Mouse (Mus musculus): ENCODE measurements around the gene Dars. TPM values are rescaled to one million over a fixed set of nuclear protein-coding genes. Genes with fewer than 3 reads are reported as not detected.

The Dars gene
- total RNA-seq, 2 experiments from 2014 or later = 72.5 to 73.8 TPM

DNA sequence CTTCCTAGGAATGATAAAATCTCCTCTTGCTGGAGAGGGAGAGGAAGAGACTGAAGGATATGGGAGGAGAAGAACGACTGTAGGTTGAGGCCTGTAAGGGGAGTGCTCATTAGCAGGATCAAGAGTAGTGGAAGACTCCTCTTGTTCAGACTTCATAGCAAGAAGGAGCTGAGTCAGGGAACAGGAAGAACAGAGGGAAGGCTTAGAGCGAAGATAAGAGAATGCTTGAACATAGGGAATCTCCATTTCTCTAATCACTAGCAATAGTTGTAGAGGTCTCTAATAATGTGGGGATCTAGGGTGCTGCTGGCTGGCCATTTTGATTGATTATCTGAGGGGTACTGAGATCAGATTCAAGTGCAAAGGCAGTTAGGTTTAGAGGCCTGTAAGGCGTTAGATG, 7.8 kb upstream of the Dars start:
- intact Hi-C loops (cut with DNase I) = no loop called here
- no peak for DNase-seq

DNA sequence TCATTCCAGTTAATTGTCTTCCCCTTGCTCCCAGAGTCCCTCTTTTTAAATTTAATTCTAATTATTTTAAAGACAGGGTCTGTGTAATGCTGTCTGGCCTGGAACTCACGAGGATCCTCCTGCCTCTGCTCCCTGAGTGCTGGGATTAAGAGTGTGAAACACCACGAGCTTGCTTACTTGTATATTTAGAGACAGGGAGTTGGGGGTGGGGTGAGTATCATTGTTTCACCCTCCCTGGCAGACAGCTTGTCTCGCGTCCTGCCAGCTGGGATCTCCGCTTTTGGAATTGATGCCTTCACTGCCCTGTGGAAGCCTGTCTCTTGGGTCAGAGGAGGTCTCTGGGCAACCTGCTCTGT, 343 bp upstream of the Dars start:
- DNase-seq = peak; percentile 21
- intact Hi-C loops (cut with DNase I) = no loop called here

DNA sequence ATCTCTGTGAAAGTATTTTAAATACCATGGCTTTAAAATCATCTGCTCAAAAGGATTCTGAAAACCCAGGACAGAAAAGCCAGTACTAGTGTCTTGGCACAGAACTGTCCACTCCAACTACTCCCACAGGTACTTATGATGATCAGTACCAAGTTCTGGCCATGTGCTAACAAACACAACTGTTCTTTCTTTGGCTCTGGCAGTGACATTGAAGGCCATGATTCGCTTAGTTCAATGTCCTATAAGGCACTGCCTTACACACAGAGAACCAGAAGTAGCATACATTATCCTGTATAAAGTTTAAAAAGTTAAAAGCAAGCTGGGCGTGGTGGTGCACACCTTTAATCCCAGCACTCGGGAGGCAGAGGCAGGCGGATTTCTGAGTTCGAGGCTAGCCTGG, 6.0 kb downstream of the Dars start:
- intact Hi-C loops (cut with DNase I) = no loop called here
- no peak for DNase-seq

DNA sequence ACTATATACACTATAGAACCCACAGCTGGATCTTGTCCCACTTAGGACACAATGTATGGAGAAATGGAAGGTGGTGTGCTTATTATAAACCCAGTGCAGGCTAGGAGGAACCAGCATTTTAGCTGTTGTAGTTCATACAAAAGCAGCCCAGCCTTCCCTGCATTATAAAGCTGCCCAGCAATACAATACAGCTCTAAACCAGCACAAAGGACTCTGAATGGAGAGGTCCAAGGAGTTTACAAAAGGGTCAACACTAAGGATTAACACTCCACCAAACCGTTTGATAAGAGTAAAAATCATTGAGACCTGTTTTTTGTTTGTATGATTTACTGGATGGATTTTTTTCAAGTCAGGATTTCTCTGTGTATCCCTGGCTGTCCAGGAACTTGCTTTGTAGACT, 10.3 kb downstream of the Dars start:
- DNase-seq = no peak
- intact Hi-C loops (cut with DNase I) = loop anchor here (10.0 kb wide), 1 partner anchor 188 kb away; the partner anchor contains the start of gene Cxcr4

DNA sequence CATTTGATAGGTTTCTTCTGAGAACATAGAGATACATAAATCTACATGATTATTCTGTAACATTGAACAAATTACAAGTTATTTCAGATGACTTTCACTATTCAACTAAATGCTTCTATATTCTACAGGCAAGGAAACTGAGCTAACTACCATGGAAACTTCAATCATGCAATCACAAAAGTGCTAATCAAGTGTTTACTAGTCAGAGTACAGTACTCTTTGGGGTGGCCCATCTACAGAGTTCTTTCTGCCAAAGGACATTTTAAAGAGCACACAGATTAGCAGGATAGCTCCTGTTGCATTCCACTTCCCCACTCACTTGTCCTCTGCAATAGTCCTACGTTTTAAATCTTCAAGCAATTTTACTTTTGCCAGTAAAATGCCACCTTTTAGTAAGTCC, 11.5 kb downstream of the Dars start:
- intact Hi-C loops (cut with DNase I) = loop anchor here (10.0 kb wide), 1 partner anchor 189 kb away; the partner anchor contains the start of gene Cxcr4

DNA sequence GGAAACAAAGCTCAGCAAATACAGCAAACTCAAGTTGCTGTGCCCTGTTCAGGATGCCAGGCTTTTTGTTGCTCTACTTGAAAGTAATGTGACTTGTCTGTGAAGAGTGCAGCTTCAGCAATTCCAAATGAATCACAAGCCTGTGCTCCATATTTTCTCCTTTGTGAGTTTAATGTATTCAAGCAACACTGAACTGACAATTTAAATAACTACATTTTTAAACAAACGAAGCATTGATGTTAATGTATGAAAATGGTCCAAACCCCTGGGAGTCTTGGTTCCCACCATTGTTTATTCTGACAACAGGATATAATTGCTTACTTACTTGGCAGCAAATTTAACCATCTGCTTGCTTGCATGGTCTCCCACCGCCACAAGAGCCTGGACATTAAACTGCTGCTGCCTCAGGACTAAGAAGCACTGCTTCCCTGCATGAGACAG, 12.1 kb downstream of the Dars start:
- intact Hi-C loops (cut with DNase I) = loop anchor here (10.0 kb wide), 1 partner anchor 190 kb away; the partner anchor contains the start of gene Cxcr4
- DNase-seq = peak; percentile 50

More for the DNA sequence above, 11.5 kb downstream of the Dars start:
- DNase-seq = no peak

DNA sequence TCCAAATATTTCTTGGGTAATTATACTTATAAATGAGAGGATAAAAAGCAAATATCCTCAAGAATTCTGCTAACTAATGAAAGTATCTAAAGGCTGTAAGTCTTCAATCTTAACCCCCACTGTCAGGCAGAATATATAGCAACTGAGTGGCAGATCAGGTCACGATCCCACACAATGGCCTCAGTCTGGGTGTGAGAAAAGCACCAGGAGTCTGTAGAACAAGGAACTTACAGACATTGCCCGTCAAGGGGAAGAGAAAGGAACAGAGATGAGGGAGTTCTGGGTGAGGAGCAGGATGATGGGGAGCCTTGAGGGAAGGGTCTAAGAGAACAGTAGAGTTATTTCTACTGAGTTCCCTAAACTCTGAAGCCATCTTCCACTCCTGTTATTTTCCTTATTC, 16.2 kb downstream of the Dars start:
- no peak for DNase-seq
- intact Hi-C loops (cut with DNase I) = loop anchor here (10.0 kb wide), 1 partner anchor 194 kb away; the partner anchor contains the start of gene Cxcr4

DNA sequence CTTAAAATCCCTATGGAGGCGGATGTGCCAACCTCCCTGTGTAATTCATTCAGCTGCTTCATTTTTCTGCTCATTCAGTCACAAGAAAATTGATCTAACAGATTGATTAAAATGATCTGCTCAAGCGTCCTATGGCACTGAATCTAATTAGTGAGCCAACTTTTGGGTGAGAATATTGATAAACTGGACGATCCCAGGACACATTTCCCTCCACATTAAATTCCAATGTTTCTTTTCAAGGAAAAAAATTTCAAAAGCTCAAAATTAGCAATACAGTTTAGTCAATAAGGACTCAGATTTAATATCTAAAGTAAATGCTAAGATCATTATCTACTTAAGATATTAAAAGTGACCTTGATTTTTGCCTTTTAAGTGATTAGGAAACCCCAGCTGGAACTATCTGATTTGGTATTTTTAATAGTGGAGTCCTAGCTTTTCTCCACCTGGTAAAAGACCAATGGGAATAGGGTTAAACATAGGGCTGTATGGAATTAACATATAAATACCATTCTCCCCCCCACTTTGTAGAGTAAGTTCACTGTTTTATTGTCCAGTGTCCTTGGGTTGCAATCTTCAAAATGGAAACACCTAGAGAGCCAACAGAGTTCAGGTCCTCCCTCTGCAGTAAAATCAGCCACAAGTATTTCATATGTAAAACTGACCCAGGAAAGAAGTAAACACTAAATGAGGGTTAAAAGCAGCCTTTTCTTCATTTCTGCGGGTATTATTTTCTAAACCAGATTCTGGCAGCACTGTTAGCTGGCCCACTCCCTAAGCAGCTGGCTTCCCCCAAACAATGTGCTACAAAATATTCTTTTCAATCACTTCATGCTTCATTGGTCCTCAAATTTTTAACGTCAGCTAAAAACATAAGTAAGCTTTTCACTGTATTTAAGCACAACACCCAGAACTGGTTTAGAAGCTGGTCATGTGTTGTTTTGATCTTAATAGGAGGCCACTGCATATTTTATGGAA, 16.9 kb downstream of the Dars start:
- intact Hi-C loops (cut with DNase I) = loop anchor here (10.0 kb wide), 1 partner anchor 195 kb away; the partner anchor contains the start of gene Cxcr4
- peak; percentile 7 for DNase-seq

DNA sequence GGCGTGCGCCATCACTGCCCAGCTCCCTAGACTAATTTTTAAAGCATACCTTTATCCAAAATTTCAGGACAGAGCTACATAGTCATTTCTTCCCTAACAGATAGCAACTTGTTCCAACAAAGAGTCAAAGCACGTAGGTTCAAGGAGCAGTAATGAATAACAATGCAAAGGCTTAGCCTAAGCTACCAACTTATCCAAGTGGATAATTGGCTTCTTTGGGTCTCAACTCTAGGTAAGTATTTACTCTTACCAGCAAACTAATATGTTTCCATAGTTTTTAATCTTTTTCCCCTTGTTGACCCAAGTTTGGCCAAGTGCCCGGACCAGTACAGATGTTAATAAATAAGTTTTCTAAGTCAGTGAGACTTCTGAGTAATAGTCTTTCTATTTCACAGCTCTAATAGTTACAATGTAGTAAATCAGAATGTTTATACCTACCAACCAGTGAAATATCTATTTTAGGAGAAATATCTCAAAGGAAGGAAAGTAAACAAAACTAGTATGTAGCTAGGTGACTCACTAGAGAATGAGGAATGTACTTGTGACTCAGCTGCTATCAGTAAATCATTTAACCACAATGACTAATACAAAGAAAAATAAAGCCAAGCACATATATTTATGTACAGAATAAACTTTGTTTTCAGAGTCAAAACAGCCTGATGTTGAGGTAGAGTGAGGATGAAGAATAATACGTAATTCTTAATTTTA, 18.3 kb downstream of the Dars start:
- no peak for DNase-seq
- intact Hi-C loops (cut with DNase I) = no loop called here

DNA sequence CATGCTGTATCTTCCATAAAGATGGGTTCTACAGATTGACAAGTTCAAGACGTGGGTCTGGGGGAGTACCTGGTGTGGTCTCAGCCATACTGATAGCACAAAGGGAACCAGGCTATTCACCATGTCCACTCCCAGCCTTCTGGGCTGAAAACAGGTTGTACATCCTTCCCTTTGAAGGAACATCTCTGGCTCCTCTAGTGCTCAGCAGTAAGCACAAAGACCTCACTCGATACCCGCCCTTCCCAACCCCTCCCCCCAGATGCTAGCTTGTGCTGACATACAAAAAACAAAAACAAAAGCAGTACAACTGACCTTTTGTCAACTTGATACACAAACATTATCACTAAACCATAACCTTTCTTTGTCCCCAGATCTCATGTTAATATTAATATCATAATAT, 22.5 kb downstream of the Dars start:
- no peak for DNase-seq
- intact Hi-C loops (cut with DNase I) = no loop called here

DNA sequence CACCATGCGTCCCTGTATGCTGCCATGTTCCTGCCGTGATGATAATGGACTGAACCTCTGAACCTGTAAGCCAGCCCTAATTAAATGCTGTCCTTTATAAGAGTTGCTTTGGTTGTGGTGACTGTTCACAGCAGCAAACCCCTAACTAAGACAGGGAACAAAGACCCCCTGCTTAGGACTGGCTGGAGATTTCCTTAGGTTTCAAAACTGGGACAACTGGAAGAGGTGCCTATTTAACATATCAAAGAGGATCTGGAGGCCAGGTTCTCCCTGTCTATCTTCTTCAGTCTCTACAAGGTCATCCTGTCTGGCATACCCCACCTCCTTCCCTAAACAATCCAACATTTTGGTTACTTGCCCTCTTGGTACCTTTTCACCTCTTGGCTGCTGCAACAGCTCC, 24.8 kb downstream of the Dars start:
- DNase-seq = no peak
- intact Hi-C loops (cut with DNase I) = no loop called here

DNA sequence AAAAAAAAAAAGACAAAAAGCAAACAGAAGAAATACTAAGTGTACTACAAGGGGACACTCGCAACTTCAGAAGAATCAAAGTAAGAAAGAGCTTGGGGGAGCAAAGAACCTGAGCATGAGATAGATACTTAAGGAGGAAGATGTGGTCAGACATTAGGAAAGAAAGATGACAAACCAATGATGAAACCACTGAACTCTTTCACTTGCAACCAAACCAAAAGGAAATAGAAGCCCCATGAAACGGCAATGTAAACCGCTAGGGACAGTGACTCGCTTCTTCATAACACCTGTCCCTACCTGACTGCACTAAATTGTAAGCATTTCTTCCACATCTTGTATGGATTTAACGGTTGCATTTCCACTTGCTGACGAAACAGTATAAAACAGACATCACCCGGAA, 30.7 kb downstream of the Dars start:
- intact Hi-C loops (cut with DNase I) = no loop called here
- no peak for DNase-seq

DNA sequence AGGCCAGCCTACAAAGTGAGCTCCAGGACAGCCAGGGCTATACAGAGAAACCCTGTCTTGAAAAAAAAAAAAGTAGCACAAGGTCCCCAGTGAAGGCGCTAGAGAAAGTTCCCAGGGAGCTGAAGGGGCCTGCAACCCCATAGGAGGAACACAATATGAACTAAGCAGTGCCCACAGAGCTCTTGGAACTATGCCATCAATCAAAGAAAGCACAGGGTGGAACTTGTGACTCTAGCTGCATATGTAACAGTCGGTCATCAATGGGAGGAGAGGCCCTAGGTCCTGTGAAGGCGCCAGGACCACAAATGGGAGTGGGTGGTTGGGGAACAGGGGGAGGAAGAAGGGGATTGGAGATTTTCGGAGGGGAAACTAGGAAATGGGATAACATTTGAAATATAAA, 40.3 kb downstream of the Dars start:
- intact Hi-C loops (cut with DNase I) = loop anchor here (10.0 kb wide), 1 partner anchor 1818 kb away; no protein-coding TSS in a partner anchor
- no peak for DNase-seq

DNA sequence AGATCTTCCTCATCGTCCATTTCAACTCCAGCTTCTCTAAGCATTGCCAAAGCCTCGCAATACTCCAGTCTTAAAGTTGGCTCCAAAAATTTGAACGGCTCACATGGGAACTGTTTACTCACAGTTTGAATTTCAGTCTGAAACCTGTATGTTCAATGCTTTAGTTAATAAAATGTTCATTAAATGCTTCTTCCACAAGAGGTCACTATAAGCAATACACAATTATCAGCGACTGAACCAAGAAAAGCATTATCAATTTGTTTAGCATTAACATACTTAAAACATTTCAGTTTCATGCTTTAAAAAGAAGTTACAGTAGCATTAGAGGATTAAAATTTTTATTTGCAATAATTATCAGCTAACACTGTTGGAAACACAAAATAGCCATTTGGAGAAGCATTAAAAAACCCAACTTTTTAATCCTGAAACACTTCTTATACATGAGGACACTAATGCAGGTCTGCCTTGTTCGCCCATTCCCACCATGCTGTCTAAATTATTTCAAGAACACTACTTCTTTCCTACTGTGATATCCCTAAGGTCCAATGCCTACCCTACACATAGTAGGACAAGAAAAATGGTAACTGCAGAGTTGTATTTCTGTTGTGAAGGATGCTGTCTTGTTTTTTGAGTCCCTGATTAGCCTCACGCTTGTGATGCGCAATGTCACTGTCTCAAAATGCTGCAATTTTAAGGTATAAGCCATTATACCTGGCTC, 44.9 kb downstream of the Dars start:
- intact Hi-C loops (cut with DNase I) = loop anchor here (5.0 to 10.0 kb wide), 2 partner anchors 450 to 1822 kb away; no protein-coding TSS in a partner anchor
- no peak for DNase-seq

DNA sequence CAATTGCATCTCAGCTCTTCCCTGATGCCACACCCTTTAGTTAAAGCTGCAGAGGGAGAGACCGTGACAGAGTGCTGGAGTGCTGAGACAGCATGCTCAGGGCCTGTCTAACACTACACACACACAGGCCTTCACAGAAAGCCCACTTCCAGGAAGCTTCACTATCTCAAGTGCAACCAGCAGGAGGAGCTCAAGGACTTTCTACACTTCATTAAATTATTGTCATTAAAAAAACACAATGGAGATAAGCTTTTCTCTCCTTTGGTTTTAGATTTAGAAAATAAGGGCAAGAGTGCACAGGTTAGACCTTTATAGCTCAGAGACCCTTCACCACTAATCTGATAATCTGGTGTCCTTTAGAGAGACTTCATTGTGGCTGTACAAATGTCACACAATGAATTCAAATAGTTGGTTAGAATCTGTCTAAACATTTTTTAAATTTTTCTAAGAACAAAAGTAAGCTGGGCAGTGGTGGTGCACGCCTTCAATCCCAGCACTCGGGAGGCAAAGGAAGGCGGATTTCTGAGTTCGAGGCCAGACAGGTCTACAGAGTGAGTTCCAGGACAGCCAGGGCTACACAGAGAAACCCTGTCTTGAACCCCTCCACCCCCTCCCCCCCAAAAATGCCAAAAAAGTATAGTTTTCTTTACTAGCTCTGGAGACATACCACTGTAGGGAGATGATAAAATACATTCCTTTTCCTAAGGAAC, 48.3 kb downstream of the Dars start:
- DNase-seq = peak; percentile 65
- intact Hi-C loops (cut with DNase I) = no loop called here

DNA sequence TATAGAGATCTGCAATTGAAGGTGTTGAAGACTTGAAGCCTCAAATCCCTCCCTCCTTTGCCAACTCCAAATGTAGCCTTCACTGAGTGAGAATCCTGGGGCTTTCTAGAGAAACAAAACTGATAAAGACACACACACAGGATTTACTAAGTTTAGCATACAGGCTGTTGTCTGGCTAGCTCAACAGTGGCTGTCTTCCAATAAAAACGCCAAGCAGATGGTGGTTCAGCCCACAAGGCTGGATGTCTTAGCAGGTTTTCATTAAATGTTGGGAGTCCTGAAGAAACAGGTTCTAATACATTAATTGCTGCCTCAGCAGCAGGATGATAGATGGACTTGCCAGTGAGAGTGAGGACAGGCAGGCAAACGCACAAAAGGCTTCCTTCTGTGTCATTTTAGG, 56.6 kb downstream of the Dars start:
- peak; percentile 13 for DNase-seq
- intact Hi-C loops (cut with DNase I) = no loop called here

DNA sequence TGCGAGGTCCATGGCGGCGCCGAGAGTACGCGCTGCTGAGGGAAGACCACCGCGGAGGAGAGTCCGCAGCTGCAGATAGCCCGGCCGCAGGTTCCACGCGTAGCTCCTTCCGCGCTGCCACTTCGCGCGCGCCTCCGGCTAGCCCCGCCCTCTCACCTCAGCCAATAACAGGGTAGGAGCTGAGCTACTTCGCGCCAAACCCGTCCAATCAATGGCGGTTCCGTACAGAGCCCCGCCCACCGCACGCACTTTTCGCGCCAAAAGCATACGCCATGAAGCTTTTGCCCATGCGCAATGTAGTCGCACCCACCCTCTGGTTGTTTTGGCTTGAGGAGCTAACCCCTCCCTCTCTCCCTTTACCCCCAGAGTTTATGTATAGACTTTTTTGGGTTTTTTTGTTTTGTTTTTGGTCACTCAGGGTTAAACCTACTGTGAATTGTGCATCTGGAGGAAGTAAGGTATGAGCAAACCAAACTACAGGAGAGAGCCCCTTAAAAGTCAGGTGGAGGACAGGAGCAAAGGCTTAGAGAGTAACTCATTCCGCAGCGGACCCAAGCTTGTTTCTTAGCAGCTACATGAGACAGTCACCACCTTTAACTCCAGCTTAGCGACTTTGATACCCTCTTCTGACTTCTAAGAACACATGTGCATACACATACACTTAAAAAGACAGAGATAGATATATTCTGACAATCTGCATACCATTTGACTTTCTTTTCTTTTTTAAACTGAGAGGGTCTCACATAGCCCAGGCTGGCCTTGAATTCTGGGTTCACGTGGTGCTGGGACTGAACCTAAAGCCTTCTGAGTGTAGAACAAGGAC, 57.4 kb downstream of the Dars start, which contains the start of gene Mcm6:
Mcm6 (minus strand) TSS at position 111 of the 823 bp plus-strand sequence.
- DNase-seq = peak; percentile 97
- intact Hi-C loops (cut with DNase I) = no loop called here

DNA sequence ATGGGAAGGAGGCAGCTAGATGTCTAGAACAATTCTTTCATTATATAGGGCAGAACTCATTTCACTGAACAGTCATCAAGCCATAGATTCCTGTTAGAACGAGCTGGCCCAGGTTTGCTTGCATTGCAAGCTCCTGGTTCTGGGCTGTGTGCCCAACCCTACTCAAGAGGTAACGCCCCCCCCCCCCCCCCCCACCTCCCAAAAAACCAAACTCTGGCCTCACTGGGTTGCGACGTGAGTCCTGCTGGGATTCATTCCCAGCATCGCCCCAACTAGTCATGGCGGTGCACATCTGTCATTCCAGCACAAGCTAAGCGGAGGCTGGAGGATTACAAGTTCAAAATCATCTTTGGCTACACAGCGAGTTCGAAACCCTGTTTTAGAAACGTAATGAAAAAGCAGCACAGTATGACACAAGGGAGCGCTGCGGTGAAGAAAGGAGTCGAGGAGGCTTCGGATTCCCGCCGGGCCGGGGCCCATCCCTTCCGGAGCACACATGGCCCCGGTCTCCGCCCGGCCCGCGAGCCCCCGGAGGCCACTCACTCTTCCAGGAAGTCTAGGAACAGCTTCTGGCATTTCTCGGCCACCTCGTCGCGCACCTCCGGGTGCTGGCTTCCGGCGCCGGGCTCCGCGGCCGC, 58.1 kb downstream of the Dars start:
- intact Hi-C loops (cut with DNase I) = no loop called here

DNA sequence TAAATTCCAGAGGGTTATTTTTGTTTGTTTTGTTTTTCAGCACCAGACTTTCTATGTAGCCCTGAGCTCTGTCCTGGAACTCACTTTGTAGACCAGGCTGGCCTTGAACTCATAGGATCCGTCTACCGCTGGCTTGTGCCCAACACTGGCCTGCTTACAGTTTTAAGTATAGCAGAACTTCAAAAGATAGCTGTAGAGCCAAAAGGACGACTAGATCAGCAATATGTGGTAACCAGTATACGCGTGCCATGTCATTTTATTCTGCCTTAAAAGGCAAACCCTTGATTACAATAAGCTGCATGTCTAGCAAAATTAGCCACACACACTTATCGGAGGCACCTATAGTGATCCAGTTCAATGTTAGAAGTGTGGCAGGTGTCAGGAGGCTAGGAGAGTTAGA, 58.9 kb downstream of the Dars start:
- DNase-seq = no peak
- intact Hi-C loops (cut with DNase I) = no loop called here

More for the DNA sequence above, 58.1 kb downstream of the Dars start:
- DNase-seq = peak; percentile 39
